Mouse (Mus musculus): ENCODE results near the gene Gfpt1. TPM values are rescaled to one million over a fixed set of nuclear protein-coding genes. Genes with fewer than 3 reads are reported as not detected.

Gene Gfpt1
- polyA plus RNA-seq, 1 experiment from 2014 or later = 10.8 TPM

GRCm38 (mm10) chr6:87120661-87121060, 78.0 kb downstream of the Gfpt1 start:
- Histone ChIP-seq H3K4me2 (replicated peaks; ENCODE audit: low read depth, low read length) (no peak overlapping the region), H3K4me3 (ENCODE audit: low read depth, low read length) (no peak overlapping the region), H3K27ac (ENCODE audit: low read length) (no peak overlapping the region), H3K27me3 (replicated peaks; ENCODE audit: insufficient read depth, low read length) (no peaks in the 10 kb centered on the region), H3K36me3 (ENCODE audit: insufficient read depth, low read length) (no peaks in the 10 kb centered on the region), H3K4me1 (ENCODE audit: insufficient read depth, low read depth, low read length) (peaks cover 8% of the 10 kb centered on the region; the same call in 1 of the 2 replicates), H3K9ac (replicated peaks; ENCODE audit: low read depth) (no peak overlapping the region), H3K9me3 (ENCODE audit: low read length) (no peaks in the 10 kb centered on the region)
- WGBS = 84% methylated on average over 6 of the region's 6 CpGs
- no peak for DNase-seq (ENCODE audit: low spot score)
- TF ChIP-seq EP300 (IDR thresholded peaks at IDR 0.05) (no peak), CTCF (IDR thresholded peaks at IDR 0.05) (peak; percentile 50)
- ATAC-seq = no peak

DNA sequence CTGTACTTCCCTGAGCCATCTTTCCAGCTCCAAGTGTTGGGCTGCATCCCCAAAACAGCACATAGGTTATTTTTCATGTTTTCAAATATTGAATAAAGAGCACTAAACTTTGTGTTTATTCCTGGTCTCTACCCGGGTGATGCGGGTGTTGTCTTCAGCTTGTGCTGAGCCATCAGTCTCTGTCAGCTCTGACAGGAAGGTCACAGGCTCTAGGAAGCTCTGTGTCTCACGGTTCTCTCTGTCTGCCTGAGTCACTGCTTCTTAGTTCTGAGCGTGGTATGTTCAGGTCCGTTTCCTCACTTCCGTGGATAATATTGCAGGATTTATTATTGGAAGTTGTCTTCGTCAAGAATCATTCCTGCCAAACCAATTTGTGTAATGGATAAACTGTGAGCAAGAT, 79.3 kb downstream of the Gfpt1 start:
- WGBS = 40% methylated on average over 7 of the region's 7 CpGs
- no peak for TF ChIP-seq CTCF (IDR thresholded peaks at IDR 0.05)
- 0 out of 2 replicates have a peak, but pooled peaks have one; percentile 22 for TF ChIP-seq EP300 (IDR thresholded peaks at IDR 0.05)
- Histone ChIP-seq H3K4me2 (replicated peaks; ENCODE audit: low read depth, low read length) (no peak overlapping the region), H3K9me3 (ENCODE audit: low read length) (no peaks in the 10 kb centered on the region), H3K27ac (ENCODE audit: low read length) (no peak overlapping the region), H3K27me3 (replicated peaks; ENCODE audit: insufficient read depth, low read length) (no peaks in the 10 kb centered on the region), H3K4me1 (ENCODE audit: insufficient read depth, low read depth, low read length) (peaks cover 8% of the 10 kb centered on the region; the same call in 1 of the 2 replicates), H3K9ac (replicated peaks; ENCODE audit: low read depth) (no peak overlapping the region), H3K4me3 (ENCODE audit: low read depth, low read length) (no peak overlapping the region), H3K36me3 (ENCODE audit: insufficient read depth, low read length) (no peaks in the 10 kb centered on the region)
- DNase-seq (ENCODE audit: low spot score) (peak; percentile 25), ATAC-seq (peak; percentile 38)

GRCm38 (mm10) chr6:87123406-87123805, 80.8 kb downstream of the Gfpt1 start:
- 61% methylated on average over 6 of the region's 6 CpGs for WGBS
- ATAC-seq = no peak

GRCm38 (mm10) chr6:87123973-87124372, 81.3 kb downstream of the Gfpt1 start:
- H3K4me3 ChIP-seq (ENCODE audit: low read depth, low read length) = no peak overlapping the region
- peaks cover 8% of the 10 kb centered on the region; the same call in 1 of the 2 replicates for H3K4me1 ChIP-seq (ENCODE audit: insufficient read depth, low read depth, low read length)
- no peak overlapping the region for H3K27ac ChIP-seq (ENCODE audit: low read length)
- ATAC-seq = no peak
- peak; percentile 11 for DNase-seq (ENCODE audit: low spot score)
- no peaks in the 10 kb centered on the region for H3K27me3 ChIP-seq (replicated peaks; ENCODE audit: insufficient read depth, low read length)
- no peak overlapping the region for H3K4me2 ChIP-seq (replicated peaks; ENCODE audit: low read depth, low read length)
- H3K9ac ChIP-seq (replicated peaks; ENCODE audit: low read depth) = no peak overlapping the region
- H3K9me3 ChIP-seq (ENCODE audit: low read length) = no peaks in the 10 kb centered on the region
- no peak for TF ChIP-seq CTCF (IDR thresholded peaks at IDR 0.05)
- no peak for TF ChIP-seq EP300 (IDR thresholded peaks at IDR 0.05)
- WGBS = 75% methylated on average over 4 of the region's 4 CpGs
- no peaks in the 10 kb centered on the region for H3K36me3 ChIP-seq (ENCODE audit: insufficient read depth, low read length)

More at GRCm38 (mm10) chr6:87123406-87123805, 80.8 kb downstream of the Gfpt1 start:
- H3K9ac ChIP-seq (replicated peaks; ENCODE audit: low read depth) = no peak overlapping the region
- no peak overlapping the region for H3K27ac ChIP-seq (ENCODE audit: low read length)
- no peak overlapping the region for H3K4me3 ChIP-seq (ENCODE audit: low read depth, low read length)
- H3K9me3 ChIP-seq (ENCODE audit: low read length) = no peaks in the 10 kb centered on the region
- peaks cover 8% of the 10 kb centered on the region; the same call in 1 of the 2 replicates for H3K4me1 ChIP-seq (ENCODE audit: insufficient read depth, low read depth, low read length)
- peak; percentile 38 for DNase-seq (ENCODE audit: low spot score)
- H3K27me3 ChIP-seq (replicated peaks; ENCODE audit: insufficient read depth, low read length) = no peaks in the 10 kb centered on the region
- no peaks in the 10 kb centered on the region for H3K36me3 ChIP-seq (ENCODE audit: insufficient read depth, low read length)
- TF ChIP-seq EP300 (IDR thresholded peaks at IDR 0.05) (no peak), CTCF (IDR thresholded peaks at IDR 0.05) (no peak)
- H3K4me2 ChIP-seq (replicated peaks; ENCODE audit: low read depth, low read length) = no peak overlapping the region

GRCm38 (mm10) chr6:87127049-87127753, 84.6 kb downstream of the Gfpt1 start:
- Histone ChIP-seq H3K27me3 (replicated peaks; ENCODE audit: insufficient read depth, low read length) (no peaks in the 10 kb centered on the region), H3K9me3 (ENCODE audit: low read length) (no peaks in the 10 kb centered on the region), H3K36me3 (ENCODE audit: insufficient read depth, low read length) (no peaks in the 10 kb centered on the region), H3K4me3 (ENCODE audit: low read depth, low read length) (no peak overlapping the region), H3K27ac (ENCODE audit: low read length) (peak overlapping the region; percentile 39), H3K4me1 (ENCODE audit: insufficient read depth, low read depth, low read length) (no peaks in the 10 kb centered on the region), H3K9ac (replicated peaks; ENCODE audit: low read depth) (no peak overlapping the region), H3K4me2 (replicated peaks; ENCODE audit: low read depth, low read length) (no peak overlapping the region)
- WGBS = 30% methylated on average over 8 of the region's 8 CpGs
- DNase-seq (ENCODE audit: low spot score) (peak; percentile 70), ATAC-seq (peak; percentile 85)
- no peak for TF ChIP-seq CTCF (IDR thresholded peaks at IDR 0.05)
- peak; percentile 69 for TF ChIP-seq EP300 (IDR thresholded peaks at IDR 0.05)

DNA sequence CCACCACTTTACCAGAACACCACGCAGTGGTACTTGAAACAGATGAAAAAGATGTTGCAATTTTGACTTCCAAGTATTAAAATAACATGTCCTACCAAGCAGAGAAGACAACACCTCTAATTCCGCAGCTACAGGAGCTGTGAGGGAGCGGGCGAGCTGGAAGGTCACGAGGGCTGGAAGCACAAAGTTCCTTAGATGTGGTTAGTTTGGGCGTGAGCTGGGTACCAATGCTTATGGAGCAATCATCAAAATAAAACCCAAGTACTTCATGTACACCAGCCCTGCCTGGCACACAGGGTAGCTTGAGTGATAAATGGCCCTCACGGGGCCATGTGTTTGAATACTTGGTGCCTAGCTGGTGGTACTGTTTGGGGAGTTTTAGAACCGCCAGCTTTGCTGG, 87.2 kb downstream of the Gfpt1 start:
- TF ChIP-seq CTCF (IDR thresholded peaks at IDR 0.05) (no peak), EP300 (IDR thresholded peaks at IDR 0.05) (no peak)
- H3K27me3 ChIP-seq (replicated peaks; ENCODE audit: insufficient read depth, low read length) = no peaks in the 10 kb centered on the region
- H3K36me3 ChIP-seq (ENCODE audit: insufficient read depth, low read length) = no peaks in the 10 kb centered on the region; the same call in 1 of the 2 replicates
- DNase-seq (ENCODE audit: low spot score) = no peak
- 83% methylated on average over 8 of the region's 8 CpGs for WGBS
- no peaks in the 10 kb centered on the region for H3K9me3 ChIP-seq (ENCODE audit: low read length)
- H3K4me3 ChIP-seq (ENCODE audit: low read depth, low read length) = no peak overlapping the region
- ATAC-seq = no peak
- no peak overlapping the region for H3K9ac ChIP-seq (replicated peaks; ENCODE audit: low read depth)
- no peaks in the 10 kb centered on the region for H3K4me1 ChIP-seq (ENCODE audit: insufficient read depth, low read depth, low read length)
- no peak overlapping the region for H3K27ac ChIP-seq (ENCODE audit: low read length)
- no peak overlapping the region for H3K4me2 ChIP-seq (replicated peaks; ENCODE audit: low read depth, low read length)

Measured in lung, postnatal 0 days (tissue).